Mouse (Mus musculus) left cerebral cortex, postnatal 36 days (tissue): ENCODE data around the gene Ubald2. TPM values are rescaled to one million over a fixed set of nuclear protein-coding genes. Genes with fewer than 3 reads are reported as not detected.

Source experiments
- DNase-seq, 2 experiments: peaks; one replicate each; pipeline ENCODE4 v3.0.0; 2021 to 2022; ENCODE audit warnings: low spot score in 2 of 2, mixed read lengths in 1 of 2
- intact Hi-C: fragments of 180-260 bp; cut with DNase I; formaldehyde crosslinking; loops from one replicate; pipeline ENCODE4 v1.15.1; 2025
- total RNA-seq, 2 experiments: library from RNA; stranded (reverse); gene quantifications; 2 replicates each; pipeline ENCODE4 v1.2.3; 2021

The Ubald2 gene
- total RNA-seq, 2 experiments from 2014 or later, result 27.5 to 31.8 TPM

- no peak for DNase-seq
- intact Hi-C loops, result no loop called here
Measured at GRCm38 (mm10) chr11:116430723-116431427, 3.0 kb upstream of the Ubald2 start.

DNA sequence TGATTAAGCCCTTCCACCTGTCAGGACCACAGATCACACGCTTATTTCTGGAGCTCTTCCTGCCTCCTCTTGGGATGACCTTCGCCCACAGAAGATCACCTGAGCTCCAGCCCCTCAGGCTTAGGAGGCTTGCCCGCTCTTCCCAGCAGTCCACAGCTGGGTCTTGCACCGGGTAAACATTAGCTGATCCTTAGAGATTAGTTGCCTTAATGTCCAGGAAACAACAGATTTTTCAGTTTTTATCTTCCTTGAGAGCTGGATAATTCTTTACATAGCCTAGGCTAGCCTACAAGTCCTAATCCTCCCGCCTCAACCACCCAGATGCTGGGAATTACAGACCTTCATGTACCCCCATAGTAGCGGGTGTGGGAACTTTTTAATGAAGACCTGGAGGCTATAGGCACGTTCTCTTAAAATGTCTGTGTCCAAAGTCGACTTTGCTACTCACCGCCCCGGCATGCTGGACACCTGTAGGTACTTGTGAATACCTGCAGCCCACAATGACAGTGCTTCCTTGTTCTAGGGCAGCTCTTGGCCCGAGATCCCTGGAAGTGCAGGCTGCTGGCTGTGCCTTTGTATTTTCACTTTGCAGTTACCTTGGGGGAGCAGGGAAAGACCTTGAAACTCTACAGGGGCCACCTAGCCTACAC lies 2.3 kb upstream of the Ubald2 start:
- intact Hi-C loops, result no loop called here

DNA sequence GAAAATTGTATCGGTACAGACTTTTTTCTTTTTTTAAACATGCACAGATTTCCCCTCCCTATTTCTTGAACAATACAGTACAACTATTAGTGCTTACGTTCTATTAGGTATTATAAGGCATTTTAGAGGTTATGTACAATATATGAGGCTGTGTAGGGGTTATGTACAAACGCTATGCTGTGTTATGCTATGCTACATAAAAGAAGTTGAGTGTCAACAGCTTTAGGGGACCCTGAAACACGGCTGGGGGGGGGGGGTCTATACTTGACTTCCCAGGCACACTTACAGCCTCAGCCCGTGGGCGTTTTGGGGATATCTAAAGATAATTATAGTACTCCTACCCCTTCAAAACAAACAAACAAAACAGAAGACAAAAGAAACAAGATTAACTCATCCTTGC lies 1.8 kb upstream of the Ubald2 start:
- intact Hi-C loops, result no loop called here
- DNase-seq, result no peak

More for the DNA sequence above, 2.3 kb upstream of the Ubald2 start:
- DNase-seq, result no peak

- intact Hi-C loops, result no loop called here
- DNase-seq, result peak; percentile 50 to 59
Measured at GRCm38 (mm10) chr11:116432593-116433355, 1.1 kb upstream of the Ubald2 start.

- intact Hi-C loops, result loop anchor here (1.0 kb wide), 1 partner anchor 21 kb away; the partner anchor contains the start of gene Rnf157
- DNase-seq, result peak; percentile 63 to 68
Measured at GRCm38 (mm10) chr11:116434287-116434966, 533 bp downstream of the Ubald2 start.

DNA sequence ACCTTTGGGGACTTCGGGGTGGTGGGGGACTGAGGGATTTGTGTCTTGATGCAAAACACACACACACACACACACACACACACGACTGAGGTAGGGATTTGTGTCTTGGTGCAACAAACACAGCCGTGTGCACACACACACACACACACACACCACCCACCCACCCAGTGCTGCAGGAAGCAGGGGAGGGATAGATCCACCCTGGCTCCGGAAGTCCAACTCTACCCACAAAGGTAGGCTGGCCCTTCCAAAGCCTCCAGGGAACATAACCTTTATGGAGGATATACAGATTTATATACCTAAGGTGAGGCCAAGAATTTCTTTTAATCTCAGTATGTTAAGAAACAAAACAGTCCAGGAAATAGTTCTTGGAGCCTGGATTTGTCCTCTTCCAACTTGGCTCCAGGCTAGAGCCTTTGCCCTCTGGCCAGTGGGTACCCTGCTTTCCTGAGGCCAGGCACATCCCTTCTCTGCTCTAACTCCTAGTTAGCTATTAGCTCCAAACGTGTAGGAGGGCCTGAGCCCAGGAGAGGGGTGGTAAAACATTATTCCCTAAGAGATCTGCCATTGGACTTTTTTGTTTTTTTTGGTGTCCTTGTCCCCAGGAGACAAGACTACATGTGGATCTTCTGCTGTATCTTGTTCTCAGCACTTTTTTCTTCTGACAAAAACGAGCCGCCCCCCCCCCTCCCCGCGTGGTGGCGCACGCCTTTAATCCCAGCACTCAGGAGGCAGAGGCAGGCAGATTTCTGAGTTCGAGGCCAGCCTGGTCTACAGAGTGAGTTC lies 1.3 kb downstream of the Ubald2 start:
- intact Hi-C loops, result loop anchor here (1.0 kb wide), 1 partner anchor 22 kb away; the partner anchor contains the start of gene Rnf157
- DNase-seq, result no peak

- no peak for DNase-seq
- intact Hi-C loops, result no loop called here
Measured at GRCm38 (mm10) chr11:116435992-116436724, 2.3 kb downstream of the Ubald2 start.

- intact Hi-C loops, result no loop called here
- no peak for DNase-seq
Measured at GRCm38 (mm10) chr11:116436725-116437331, 2.9 kb downstream of the Ubald2 start.

- no peak for DNase-seq
- intact Hi-C loops, result no loop called here
Measured at GRCm38 (mm10) chr11:116437541-116437940, 3.6 kb downstream of the Ubald2 start.

- intact Hi-C loops, result no loop called here
- DNase-seq, result no peak
Measured at GRCm38 (mm10) chr11:116439269-116440240, 5.7 kb downstream of the Ubald2 start.

- DNase-seq, result no peak
- intact Hi-C loops, result no loop called here
Measured at GRCm38 (mm10) chr11:116440408-116441068, 6.6 kb downstream of the Ubald2 start.

GRCm38 (mm10) chr11:116442129-116442866 lies 8.4 kb downstream of the Ubald2 start:
- DNase-seq, result no peak
- intact Hi-C loops, result no loop called here

DNA sequence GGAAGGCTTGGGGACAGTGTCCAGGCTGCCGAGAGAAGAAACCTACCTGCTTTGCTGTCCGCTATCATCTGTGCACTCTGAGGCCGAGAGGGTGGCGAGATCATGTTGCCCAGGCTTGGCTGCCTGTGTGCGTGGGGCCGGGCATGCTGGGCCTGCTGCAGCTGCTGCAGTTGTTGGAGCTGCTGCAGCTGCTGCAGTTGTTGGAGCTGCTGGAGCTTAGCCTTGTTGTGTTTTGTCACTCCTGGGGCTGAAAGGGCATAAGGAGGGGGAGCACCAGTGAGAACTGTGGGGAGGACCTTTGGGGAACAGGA lies 8.9 kb downstream of the Ubald2 start:
- intact Hi-C loops, result no loop called here

GRCm38 (mm10) chr11:116443311-116443710 lies 9.4 kb downstream of the Ubald2 start:
- intact Hi-C loops, result no loop called here

More for the DNA sequence above, 8.9 kb downstream of the Ubald2 start:
- DNase-seq, result no peak

DNA sequence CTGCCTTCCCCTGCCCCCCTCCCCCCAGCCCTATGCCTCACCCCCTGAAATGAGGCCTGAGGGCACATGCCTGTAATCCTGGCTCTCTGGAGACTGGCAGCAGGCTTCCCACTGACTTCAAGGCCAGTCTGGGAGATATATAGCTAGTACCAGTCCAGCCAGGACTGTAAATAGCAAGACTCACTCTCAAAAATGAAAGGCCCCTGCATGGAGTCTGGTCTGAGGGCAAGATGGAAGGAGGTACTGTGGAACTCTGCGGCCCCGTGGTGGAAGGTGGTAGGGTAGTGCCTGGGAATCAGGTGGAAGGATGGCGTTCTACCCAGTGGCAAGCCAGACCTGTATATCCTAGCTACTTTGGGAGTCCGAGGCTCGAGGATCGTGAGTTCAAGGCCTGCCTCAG lies 10.0 kb downstream of the Ubald2 start:
- intact Hi-C loops, result no loop called here
- no peak for DNase-seq

More at GRCm38 (mm10) chr11:116443311-116443710, 9.4 kb downstream of the Ubald2 start:
- DNase-seq, result no peak
